Mouse (Mus musculus) thymus, adult 18-20 months (tissue): ENCODE data around the gene Cep83.

Experiments used
- DNase-seq, 2 experiments: peaks; one replicate each; pipeline ENCODE4 v3.0.0; 2022; ENCODE audit warnings: mixed read lengths in 2 of 2

The Cep83 gene

DNA sequence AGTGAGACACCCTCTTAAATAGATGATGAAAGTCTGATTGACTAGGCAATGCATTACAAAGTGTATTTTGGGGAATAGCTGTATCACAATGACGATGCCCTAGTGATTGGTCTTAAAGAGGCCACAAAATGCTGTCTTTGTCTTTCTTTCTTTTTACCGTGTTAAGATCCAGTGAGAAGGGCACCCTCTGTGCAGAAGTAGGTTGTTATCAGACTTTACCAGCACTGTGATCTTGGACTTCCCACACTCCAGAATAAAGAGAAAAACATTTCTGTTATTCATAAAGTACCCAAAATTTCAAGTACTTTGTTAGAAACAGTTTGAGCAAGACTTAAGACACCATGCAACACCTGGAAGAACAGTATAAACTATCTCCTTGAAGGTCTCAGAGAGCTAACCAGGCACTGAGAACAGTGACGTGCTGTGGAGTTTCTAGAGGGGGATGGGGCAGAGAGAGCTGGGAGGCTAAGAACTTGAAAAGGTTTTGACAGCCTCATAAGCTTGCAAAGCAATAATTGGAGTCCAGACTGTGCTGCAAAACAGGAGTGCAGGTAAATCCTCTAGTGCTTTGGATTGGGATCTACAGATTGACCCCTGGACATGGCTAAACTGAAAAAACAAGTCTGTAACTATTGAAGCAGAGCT, 92.3 kb downstream of the Cep83 start:
- DNase-seq: no peak

DNA sequence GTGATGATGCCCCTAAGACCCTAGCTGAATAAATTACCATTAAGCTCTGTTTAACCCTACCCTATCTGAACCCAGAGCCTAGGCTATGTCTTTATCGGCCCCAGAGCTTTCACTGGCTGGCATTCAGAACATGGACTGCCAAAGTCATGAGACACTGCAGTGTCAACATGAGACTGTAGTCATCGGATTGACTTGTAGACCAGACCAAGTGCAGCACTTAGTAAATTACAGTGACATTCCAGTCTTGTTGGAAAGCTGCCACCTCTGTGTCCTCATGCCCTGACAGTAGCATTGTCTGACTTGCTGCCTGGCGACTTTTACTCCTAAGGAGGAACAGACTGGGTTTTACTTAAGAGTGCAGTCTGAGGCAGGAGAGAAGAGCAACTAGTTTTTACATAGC, 100.8 kb downstream of the Cep83 start:
- DNase-seq: no peak

- DNase-seq: no peak
Measured at GRCm38 (mm10) chr10:94793914-94794313, 105.5 kb downstream of the Cep83 start.

DNA sequence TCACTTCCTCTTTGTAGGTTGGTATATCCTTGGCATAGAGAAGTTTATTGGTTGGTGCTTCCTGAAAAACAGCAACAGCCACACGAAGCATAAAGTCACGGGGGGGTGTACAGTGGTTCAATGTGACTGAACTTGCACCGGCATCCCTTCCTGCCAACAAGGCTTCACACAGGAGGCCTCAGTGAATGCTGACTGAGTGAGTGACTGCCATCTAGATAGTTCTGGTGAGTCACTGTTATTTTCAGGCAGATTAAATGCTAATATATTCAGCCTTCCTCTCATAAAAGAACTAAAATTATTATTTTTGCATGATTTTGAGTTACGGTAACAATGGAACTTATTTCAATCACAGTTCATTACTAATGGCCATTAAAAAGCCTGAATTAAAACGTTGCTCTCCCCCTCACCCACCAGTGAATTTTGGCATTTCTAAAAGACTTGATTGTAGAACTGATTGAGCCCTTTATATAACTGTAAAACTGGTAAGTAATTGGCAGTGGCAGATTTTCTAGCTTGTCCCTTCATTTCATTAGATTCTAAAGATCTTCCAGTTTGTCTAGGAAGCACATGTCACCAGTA, 106.3 kb downstream of the Cep83 start:
- no peak for DNase-seq

DNA sequence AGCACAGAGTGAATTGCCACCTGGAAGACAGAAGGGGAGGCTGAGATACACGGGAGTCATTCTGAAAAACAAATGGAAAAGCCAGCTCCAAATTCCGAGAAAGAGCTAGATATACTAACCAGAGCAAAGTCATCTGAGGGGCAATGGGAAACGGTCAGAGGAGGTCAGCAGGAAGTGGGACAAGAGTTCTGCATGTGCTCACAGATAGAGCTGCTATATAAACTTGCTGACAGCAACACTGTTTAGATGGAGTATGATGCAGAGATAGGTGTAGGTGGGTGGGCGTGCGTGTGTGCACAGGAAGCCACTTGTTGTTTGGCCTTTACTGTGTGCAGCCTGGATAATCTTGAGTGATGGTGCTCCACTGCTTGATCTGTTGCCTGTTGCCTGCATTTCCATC, 109.7 kb downstream of the Cep83 start:
- no peak for DNase-seq

- no peak for DNase-seq
Measured at GRCm38 (mm10) chr10:94799485-94800239, 111.2 kb downstream of the Cep83 start.

DNA sequence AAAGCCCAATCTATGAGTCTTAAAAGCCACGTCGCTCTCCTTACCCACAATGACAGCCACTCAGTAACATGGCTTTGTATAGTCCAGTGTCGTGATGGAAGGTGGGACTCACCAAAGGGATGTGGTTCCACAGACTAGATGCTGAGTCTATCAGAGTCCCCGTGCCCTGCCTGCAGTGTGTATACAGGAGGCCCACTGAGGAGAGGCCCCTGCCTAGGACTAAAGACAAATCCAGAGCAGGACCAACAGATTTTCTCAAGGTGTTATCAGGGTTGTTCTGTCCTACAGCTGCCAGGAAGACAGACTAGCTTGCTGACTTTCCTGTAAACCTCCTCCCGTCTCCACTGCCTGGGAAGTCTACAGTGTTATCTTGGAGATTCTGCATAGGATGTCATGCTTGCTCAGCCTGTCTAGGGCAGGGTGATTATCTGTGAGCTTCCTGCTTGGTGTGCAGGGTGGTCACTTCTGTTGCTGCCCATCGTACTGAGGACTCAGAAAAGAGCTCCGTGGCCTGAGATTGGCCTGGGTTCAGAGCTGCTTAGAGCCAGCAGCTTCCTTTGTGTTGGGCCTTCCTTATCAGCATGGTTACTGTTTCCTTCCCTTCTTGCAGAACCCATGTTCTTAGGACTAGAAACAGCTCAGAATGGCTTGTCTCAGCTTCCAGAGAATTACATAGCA, 112.4 kb downstream of the Cep83 start:
- DNase-seq: no peak

GRCm38 (mm10) chr10:94804029-94804908, 115.8 kb downstream of the Cep83 start:
- no peak for DNase-seq

- DNase-seq: no peak
Measured at GRCm38 (mm10) chr10:94804909-94805220, 116.4 kb downstream of the Cep83 start.

DNA sequence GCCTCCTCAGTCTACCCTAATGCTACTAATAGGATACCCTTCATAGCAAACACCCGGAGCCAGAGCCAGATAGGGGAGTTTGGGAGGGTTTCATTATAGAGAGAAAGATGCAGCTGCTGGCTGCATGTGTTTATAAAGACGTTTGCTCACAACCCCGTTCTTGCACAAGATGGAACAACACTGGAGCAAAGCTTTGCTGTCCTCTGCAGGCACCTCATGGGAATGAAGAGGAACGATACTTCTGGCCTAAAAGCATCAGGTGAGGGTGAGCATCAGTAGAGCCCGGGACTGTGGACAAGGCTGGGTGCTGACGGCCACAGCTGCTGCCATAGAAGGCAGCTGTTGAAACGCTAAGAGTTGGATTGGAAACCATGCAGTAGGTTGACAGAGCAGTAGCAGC, 118.9 kb downstream of the Cep83 start:
- no peak for DNase-seq

DNA sequence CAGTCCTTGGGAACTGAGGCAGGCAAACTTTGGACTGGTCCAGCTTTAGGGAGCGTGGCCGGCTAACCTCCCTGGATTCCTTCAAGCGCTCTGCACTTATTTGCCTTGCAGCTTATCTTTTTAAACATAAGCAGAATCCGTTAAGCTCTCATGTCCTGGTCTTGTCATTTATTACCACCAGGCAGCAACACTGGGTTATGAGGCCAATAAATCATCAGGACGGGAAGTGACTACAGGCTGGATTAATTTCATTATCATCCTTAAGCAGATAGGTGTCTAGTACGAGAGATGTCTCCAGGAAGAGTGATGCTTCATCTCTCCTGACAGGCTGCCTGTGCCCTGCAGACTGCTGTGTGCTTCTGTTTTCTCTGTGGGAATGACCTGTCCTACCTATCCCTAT, 119.8 kb downstream of the Cep83 start:
- no peak for DNase-seq

GRCm38 (mm10) chr10:94809946-94810472, 121.6 kb downstream of the Cep83 start:
- DNase-seq: no peak

DNA sequence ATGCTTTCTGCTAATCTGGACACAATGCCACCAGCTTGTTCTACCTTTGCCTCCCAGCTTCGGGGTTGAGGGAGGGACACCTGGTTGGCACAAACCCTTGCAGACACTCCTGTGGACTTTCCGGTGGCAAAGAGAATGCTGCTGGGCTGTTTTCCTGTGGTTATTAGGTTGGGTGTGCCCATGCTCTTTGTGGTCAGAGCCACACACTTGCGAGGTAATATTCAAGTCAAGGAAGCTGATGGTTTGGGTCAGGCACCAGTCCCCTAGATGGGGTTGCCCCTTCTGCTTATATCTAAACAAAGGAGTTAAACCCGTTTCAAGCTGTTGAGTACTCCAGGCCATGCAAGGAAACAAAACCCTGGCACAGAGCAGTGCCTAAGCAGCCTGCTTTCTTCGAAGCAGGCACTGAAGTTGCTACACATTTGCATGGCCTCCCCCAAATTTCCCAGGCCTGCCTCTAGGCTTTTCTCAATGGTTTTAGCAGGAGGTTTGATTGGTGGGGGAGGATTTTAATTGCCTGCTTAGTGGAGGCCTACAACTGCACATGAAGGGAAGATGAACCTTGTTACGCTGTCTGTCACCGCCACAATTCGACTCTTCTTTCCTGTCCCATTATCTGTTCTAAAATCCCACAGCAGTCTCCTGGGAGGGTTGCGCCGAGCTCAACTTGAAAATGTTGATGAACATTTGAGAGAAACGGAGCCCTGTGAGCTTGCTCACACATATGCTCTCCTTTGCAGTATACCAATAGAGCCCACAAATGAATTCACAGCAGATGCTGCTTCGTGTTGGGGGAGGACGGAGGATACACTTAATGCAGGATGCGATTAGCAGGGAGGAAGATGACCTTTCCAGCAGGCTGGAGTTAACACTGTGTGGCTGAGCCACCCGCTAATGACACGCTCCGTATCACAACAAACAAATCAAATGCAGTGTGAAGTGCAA, 123.7 kb downstream of the Cep83 start:
- no peak for DNase-seq

DNA sequence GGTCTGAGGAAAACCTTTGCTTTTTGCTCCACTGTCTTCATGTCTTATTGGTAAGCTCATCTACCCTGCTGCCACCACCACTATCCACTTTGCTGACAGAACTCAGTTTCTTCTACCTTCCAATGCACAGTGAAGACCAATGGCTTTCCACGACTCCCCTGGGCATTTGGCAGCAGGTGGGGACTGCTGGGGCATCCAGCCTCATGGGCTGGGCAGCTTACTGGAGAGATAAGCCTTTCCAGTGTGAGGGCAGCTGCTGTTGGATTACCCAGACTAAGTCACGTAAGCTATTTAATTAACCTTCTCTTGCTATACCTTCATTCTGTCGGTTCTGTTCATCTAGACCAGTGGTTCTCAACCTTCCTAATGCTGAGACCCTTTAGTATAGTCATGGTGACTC, 129.7 kb downstream of the Cep83 start:
- DNase-seq: no peak

GRCm38 (mm10) chr10:94818781-94819665, 130.6 kb downstream of the Cep83 start:
- DNase-seq: no peak

GRCm38 (mm10) chr10:94823971-94824760, 135.7 kb downstream of the Cep83 start:
- no peak for DNase-seq

- no peak for DNase-seq
Measured at GRCm38 (mm10) chr10:94825951-94826350, 137.5 kb downstream of the Cep83 start.

- no peak for DNase-seq
Measured at GRCm38 (mm10) chr10:94826436-94826835, 138.0 kb downstream of the Cep83 start.

GRCm38 (mm10) chr10:94827325-94827724, 138.9 kb downstream of the Cep83 start:
- no peak for DNase-seq
